In the genomic region with DNA sequence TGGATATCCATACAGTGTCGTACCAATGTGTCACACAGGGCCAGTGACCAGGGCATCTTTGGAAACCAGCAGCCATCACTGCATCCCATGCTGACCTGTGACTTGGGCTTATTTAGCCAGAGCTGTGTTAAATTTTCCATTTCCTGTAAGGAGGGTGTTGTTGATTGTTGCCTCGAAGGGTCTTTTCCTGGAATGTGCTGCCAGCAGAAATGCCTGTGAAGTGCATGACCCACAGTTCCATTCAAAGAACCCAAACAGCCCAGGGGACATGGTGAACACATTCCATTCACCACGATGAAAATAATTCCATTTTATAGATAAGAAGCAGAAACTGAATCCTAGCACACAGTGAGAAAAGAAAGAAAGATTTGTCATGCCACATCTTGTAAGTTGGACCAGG, we compare ENCODE assay signal across 15 mouse cellular contexts. TPM values are rescaled to one million over a fixed set of nuclear protein-coding genes. Genes with fewer than 3 reads are reported as not detected.
DNase-seq lines count a peak whose midpoint lies in the region; ATAC-seq and TF ChIP-seq lines count a peak whose summit lies in the region.
"Had no signal": no experiment of that assay in that cellular context is flagged by ENCODE, and none has a peak within 500 bp of the region (broad histone marks: within the 10 kb centered on the region; RNA-seq: fewer than 3 reads in every experiment).

No protein-coding gene starts in this region.

- H3K4me1 ChIP-seq in kidney, adult 2 months (ENCODE audit: control insufficient read depth, insufficient read depth, low read length) = 0 out of 2 replicates have a peak, but pooled peaks cover 4% of the 10 kb centered on the region
- H3K4me1 ChIP-seq in kidney, embryonic 14.5 days (ENCODE audit: control insufficient read depth, insufficient read depth, low read length) = no peaks in the 10 kb centered on the region; the same call in 1 of the 2 replicates
- no peaks in the 10 kb centered on the region for H3K4me1 ChIP-seq in stomach, embryonic 15.5 days
- H3K4me1 ChIP-seq in stomach, postnatal 0 days (replicated peaks; ENCODE audit: control insufficient read depth, insufficient read depth) = no peaks in the 10 kb centered on the region
- H3K4me1 ChIP-seq: intestine, embryonic 15.5 days; midbrain, embryonic 15.5 days had no signal

- H3K9me3 ChIP-seq in kidney, embryonic 14.5 days (ENCODE audit: control insufficient read depth, low read length) = no peaks in the 10 kb centered on the region
- H3K9me3 ChIP-seq in stomach, embryonic 15.5 days = no peaks in the 10 kb centered on the region
- no peaks in the 10 kb centered on the region for H3K9me3 ChIP-seq in stomach, postnatal 0 days (ENCODE audit: control insufficient read depth, low read length)
- H3K9me3 ChIP-seq: intestine, embryonic 15.5 days; lung, embryonic 15.5 days; midbrain, embryonic 15.5 days had no signal

- TF ChIP-seq POLR2A in kidney, adult 2 months (IDR thresholded peaks at IDR 0.05; ENCODE audit: low read depth, low read length) = no peak

- peak; percentile 95 for DNase-seq in heart, adult 11 months
- DNase-seq in heart, postnatal 36 days = no peak
- DNase-seq in kidney, adult 2 months = peak; percentile 73
- DNase-seq in stomach, postnatal 0 days (ENCODE audit: low spot score) = no peak
- DNase-seq in adrenal gland, postnatal 10 days = no peak
- DNase-seq in left cerebral cortex, postnatal 10 days (ENCODE audit: extremely low spot score in 1 of 2, low spot score in 2 of 2) = no peak
- DNase-seq: cerebellum, adult 9-10 months; forebrain, postnatal 0 days; gastrocnemius, postnatal 14 days; thymus, postnatal 4 days had no signal

- intact Hi-C loops in heart, postnatal 36 days (cut with DNase I) = no loop called here
- intact Hi-C loops in left cerebral cortex, postnatal 10 days (cut with DNase I) = no loop called here

- no peak overlapping the region for H3K9ac ChIP-seq in kidney, embryonic 14.5 days (ENCODE audit: low read depth, low read length)
- no peak overlapping the region for H3K9ac ChIP-seq in stomach, embryonic 15.5 days
- no peak overlapping the region for H3K9ac ChIP-seq in stomach, postnatal 0 days (ENCODE audit: low read length)
- H3K9ac ChIP-seq: forebrain, postnatal 0 days; intestine, embryonic 15.5 days; lung, embryonic 15.5 days; midbrain, embryonic 15.5 days had no signal

- ATAC-seq in kidney, embryonic 14.5 days (ENCODE audit: low FRiP score, low TSS enrichment) = no peak
- no peak for ATAC-seq in stomach, embryonic 15.5 days (ENCODE audit: insufficient read depth, low FRiP score, low read depth)
- no peak for ATAC-seq in stomach, postnatal 0 days (ENCODE audit: low FRiP score, low TSS enrichment)
- ATAC-seq: forebrain, postnatal 0 days; intestine, embryonic 15.5 days; midbrain, embryonic 15.5 days had no signal

- H3K4me2 ChIP-seq in kidney, embryonic 14.5 days (replicated peaks; ENCODE audit: low read depth, low read length) = no peak overlapping the region
- H3K4me2 ChIP-seq in stomach, embryonic 15.5 days = no peak overlapping the region
- no peak overlapping the region for H3K4me2 ChIP-seq in stomach, postnatal 0 days (replicated peaks; ENCODE audit: low read depth)
- H3K4me2 ChIP-seq: intestine, embryonic 15.5 days; lung, embryonic 15.5 days; midbrain, embryonic 15.5 days had no signal

- WGBS in kidney, adult 2 months = 38% methylated on average over 3 of the region's 3 CpGs
- 52% methylated on average over 3 of the region's 3 CpGs for WGBS in kidney, embryonic 14.5 days
- WGBS in stomach, embryonic 15.5 days = 46% methylated on average over 3 of the region's 3 CpGs
- WGBS in stomach, postnatal 0 days = 45% methylated on average over 3 of the region's 3 CpGs

- no peak for TF ChIP-seq CTCF in kidney, adult 2 months (conservative IDR thresholded peaks at IDR 0.05; ENCODE audit: insufficient read depth, insufficient read length, low read depth, low read length)
- no peak for TF ChIP-seq CTCF in stomach, postnatal 0 days (IDR thresholded peaks at IDR 0.05; ENCODE audit: low read depth)

- H3K27me3 ChIP-seq in kidney, adult 2 months (replicated peaks; ENCODE audit: control insufficient read depth, insufficient read depth, low read length) = no peaks in the 10 kb centered on the region
- no peaks in the 10 kb centered on the region for H3K27me3 ChIP-seq in kidney, embryonic 14.5 days (ENCODE audit: control insufficient read depth, insufficient read depth, low read length)
- no peaks in the 10 kb centered on the region for H3K27me3 ChIP-seq in stomach, embryonic 15.5 days (replicated peaks)
- H3K27me3 ChIP-seq in stomach, postnatal 0 days (ENCODE audit: control insufficient read depth, insufficient read depth, low read length) = no peaks in the 10 kb centered on the region
- H3K27me3 ChIP-seq: intestine, embryonic 15.5 days; lung, embryonic 15.5 days; midbrain, embryonic 15.5 days had no signal

- H3K4me3 ChIP-seq in kidney, adult 2 months (ENCODE audit: insufficient read depth, low read depth, low read length) = no peak overlapping the region
- no peak overlapping the region for H3K4me3 ChIP-seq in kidney, embryonic 14.5 days (ENCODE audit: low read length)
- H3K4me3 ChIP-seq in stomach, embryonic 15.5 days (replicated peaks) = no peak overlapping the region
- no peak overlapping the region for H3K4me3 ChIP-seq in stomach, postnatal 0 days (ENCODE audit: low read depth, low read length)
- H3K4me3 ChIP-seq: intestine, embryonic 15.5 days; lung, embryonic 15.5 days; midbrain, embryonic 15.5 days had no signal

- H3K27ac ChIP-seq in kidney, adult 2 months (ENCODE audit: insufficient read depth, low read depth, low read length) = peak overlapping the region; percentile 53
- H3K27ac ChIP-seq in kidney, embryonic 14.5 days (ENCODE audit: low read depth, low read length) = no peak overlapping the region
- peak overlapping the region; percentile 26; the same call in 1 of the 2 replicates for H3K27ac ChIP-seq in stomach, embryonic 15.5 days
- no peak overlapping the region for H3K27ac ChIP-seq in stomach, postnatal 0 days (replicated peaks)
- H3K27ac ChIP-seq: intestine, embryonic 15.5 days; lung, embryonic 15.5 days; midbrain, embryonic 15.5 days had no signal

- H3K36me3 ChIP-seq in kidney, adult 2 months (ENCODE audit: control insufficient read depth, insufficient read depth, low read length) = no peaks in the 10 kb centered on the region
- H3K36me3 ChIP-seq in kidney, embryonic 14.5 days (ENCODE audit: control insufficient read depth, insufficient read depth, low read length) = no peaks in the 10 kb centered on the region
- no peaks in the 10 kb centered on the region for H3K36me3 ChIP-seq in stomach, embryonic 15.5 days
- H3K36me3 ChIP-seq in stomach, postnatal 0 days (ENCODE audit: control insufficient read depth, insufficient read depth, low read length) = no peaks in the 10 kb centered on the region
- H3K36me3 ChIP-seq: intestine, embryonic 15.5 days; lung, embryonic 15.5 days; midbrain, embryonic 15.5 days had no signal

- TF ChIP-seq EP300 in stomach, postnatal 0 days (optimal IDR thresholded peaks at IDR 0.05) = no peak

RNA-seq across cellular contexts. Expression of a gene that starts 41.2 kb away (rescaled TPM):
- 1 to 10 TPM; 8.3 to 9.2 TPM for total RNA-seq in heart, postnatal 36 days (2021)
- 13.8 and 17.6 TPM in 2 replicates for polyA plus RNA-seq in kidney, adult 2 months (2012; rRNA removed)
- 10.0 and 18.8 TPM in 2 replicates for polyA plus RNA-seq in kidney, embryonic 14.5 days (2014; fragmentation: Nextera tagmentation; extraction: Ambion mirVana)
- polyA plus RNA-seq in stomach, embryonic 15.5 days (2015; fragmentation: Nextera tagmentation; extraction: Ambion mirVana) = 26.1 and 27.5 TPM in 2 replicates
- 11.5 and 12.1 TPM in 2 replicates for polyA plus RNA-seq in stomach, postnatal 0 days (2015; fragmentation: Nextera tagmentation; extraction: Ambion mirVana)
- total RNA-seq in adrenal gland, postnatal 10 days (2021) = 10 to 100 TPM; 39.3 to 40.3 TPM
- 10 to 100 TPM; 31.3 to 37.3 TPM for total RNA-seq in left cerebral cortex, postnatal 10 days (2021)

Comparison
In these comparisons a context has a peak if more than half of its experiments do, and no peak if none do; other contexts are left out.
1. DNase-seq: peak in heart, adult 11 months (single experiment) and kidney, adult 2 months (single experiment); none in heart, postnatal 36 days (0 of 2), stomach, postnatal 0 days (single experiment), adrenal gland, postnatal 10 days (single experiment) and left cerebral cortex, postnatal 10 days (0 of 2).
2. H3K27ac ChIP-seq: peak in kidney, adult 2 months (single experiment) and stomach, embryonic 15.5 days (single experiment); none in kidney, embryonic 14.5 days (single experiment) and stomach, postnatal 0 days (single experiment).